Mouse (Mus musculus): ENCODE data around the gene Kdm4a.
A peak's percentile ranks its signal among the peaks of the same experiment; 100 is the strongest.

GRCm38 (mm10) chr4:118171006-118171405, 8.8 kb downstream of the Kdm4a start:
- TF ChIP-seq CTCF (IDR thresholded peaks at IDR 0.05; ENCODE audit: borderline replicate concordance, insufficient read depth, low read depth, low read length): peak; percentile 31; the same call in 1 of the 2 replicates
- no peak for TF ChIP-seq POLR2A (IDR thresholded peaks at IDR 0.05; ENCODE audit: borderline replicate concordance, insufficient read depth, low read length)

All from cerebellum, adult 2 months (tissue).